Mouse (Mus musculus) bone marrow macrophage, adult 2 months (primary cell): ENCODE measurements around the gene Gm26727. TPM values are rescaled to one million over a fixed set of nuclear protein-coding genes. Genes with fewer than 3 reads are reported as not detected.
"Not testable (repeated sequence)": the region's sequence is repeated elsewhere in the genome, so short reads cannot be mapped to it uniquely, and the experiment has no call there.

Experiments used
- H3K27ac ChIP-seq: 2 replicates; pipeline ENCODE4 v1.5.1; 2012; ENCODE audit warnings: low read depth, low read length; ENCODE audit not compliant: insufficient read depth
- H3K4me1 ChIP-seq: 2 replicates; pipeline ENCODE4 v1.6.1; 2012; ENCODE audit warnings: low read length; ENCODE audit not compliant: control insufficient read depth, insufficient read depth
- H3K4me3 ChIP-seq: 2 replicates; pipeline ENCODE4 v1.5.1; 2012; ENCODE audit warnings: mild to moderate bottlenecking, low read length, moderate library complexity; ENCODE audit not compliant: insufficient read depth
- CTCF ChIP-seq: IDR thresholded peaks from 2 replicates; pipeline ENCODE4 v1.5.1; 2012; ENCODE audit warnings: low read depth, mild to moderate bottlenecking, low read length, moderate library complexity
- POLR2A ChIP-seq: IDR thresholded peaks from 2 replicates; pipeline ENCODE4 v1.6.1; 2012; ENCODE audit warnings: mild to moderate bottlenecking, low read depth, low read length, borderline replicate concordance
- polyA plus RNA-seq: library from polyadenylated mRNA; stranded (reverse); fragments of >200 nt; gene quantifications from 2 replicates; pipeline ENCODE4 v1.2.4, GENCODE M21; 2012; ENCODE audit not compliant: missing spikeins, insufficient read depth, insufficient read length

Gene Gm26727
- polyA plus RNA-seq, 1 experiment = not detected

DNA sequence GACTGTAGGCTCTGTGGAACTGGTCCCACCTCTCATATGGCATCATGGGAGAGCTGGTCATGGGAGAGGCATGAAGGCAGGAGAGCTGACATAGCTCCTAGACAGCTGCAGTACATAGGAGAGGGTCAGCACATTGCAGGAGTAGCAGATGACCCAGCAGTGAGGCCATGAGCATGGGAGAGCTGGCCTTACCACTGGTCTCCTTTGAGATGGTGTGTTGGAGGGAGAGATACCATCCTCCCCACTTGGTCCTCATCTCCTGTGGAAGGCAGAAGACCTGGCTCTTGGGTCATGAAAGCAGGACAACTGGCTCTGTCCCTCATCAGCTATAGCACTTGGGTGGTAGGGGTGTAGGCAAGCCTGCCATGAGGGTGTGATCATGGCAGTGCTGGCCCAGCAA is 12.1 kb downstream of the Gm26727 start:
- H3K27ac ChIP-seq = no peak overlapping the region
- H3K4me3 ChIP-seq = no peak overlapping the region
- TF ChIP-seq POLR2A (no peak), CTCF (no peak)
- no peaks in the 10 kb centered on the region for H3K4me1 ChIP-seq

- H3K4me3 ChIP-seq, H3K4me1 ChIP-seq, H3K27ac ChIP-seq: not testable (repeated sequence)
Measured at GRCm38 (mm10) chr2:67413425-67413824, 19.6 kb downstream of the Gm26727 start, which contains the start of gene Gm21830. Gene Gm21830 (plus strand): TSS chr2:67413725.

Other genes with a start within 250 kb of the Gm26727 start
- not detected in 2 replicates for gene Gm21830, start 19.5 kb downstream of the Gm26727 start, polyA plus RNA-seq
- gene Xirp2, start 12.8 kb upstream of the Gm26727 start, polyA plus RNA-seq = 0.09 TPM in 1 of 2 replicates, not detected in the other
- not detected in 2 replicates for gene B3galt1, start 132.7 kb upstream of the Gm26727 start, polyA plus RNA-seq